Mouse (Mus musculus) liver, embryonic 15.5 days (tissue): ENCODE measurements around the gene Asl. TPM values are rescaled to one million over a fixed set of nuclear protein-coding genes. Genes with fewer than 3 reads are reported as not detected.

Experiments used
- ATAC-seq: fragments of 200-750 bp; cut with Nextera tagmentation; 2 replicates; pipeline ENCODE4 v1.8.0; 2017; ENCODE audit warnings: moderate number of reproducible peaks, mild to moderate bottlenecking, moderate library complexity; ENCODE audit not compliant: insufficient read depth
- H3K27ac ChIP-seq: fragments of 300-500 bp; sonication (generic); replicated peaks from 2 replicates; pipeline ENCODE4 v1.5.1; 2015; ENCODE audit warnings: mild to moderate bottlenecking, inconsistent platforms
- H3K27me3 ChIP-seq: fragments of 300-500 bp; sonication (generic); 2 replicates; pipeline ENCODE4 v1.6.1; 2015; ENCODE audit warnings: mild to moderate bottlenecking, inconsistent platforms
- H3K36me3 ChIP-seq: fragments of 300-500 bp; sonication (generic); replicated peaks from 2 replicates; pipeline ENCODE4 v1.6.1; 2015; ENCODE audit warnings: moderate library complexity, mild to moderate bottlenecking, inconsistent platforms
- H3K4me1 ChIP-seq: fragments of 300-500 bp; sonication (generic); replicated peaks from 2 replicates; pipeline ENCODE4 v1.6.1; 2015; ENCODE audit warnings: inconsistent platforms
- H3K4me2 ChIP-seq: fragments of 300-500 bp; sonication (generic); 2 replicates; pipeline ENCODE4 v1.6.1; 2015; ENCODE audit warnings: moderate library complexity, mild to moderate bottlenecking, inconsistent platforms
- H3K4me3 ChIP-seq: fragments of 300-500 bp; sonication (generic); replicated peaks from 2 replicates; pipeline ENCODE4 v1.5.1; 2015; ENCODE audit warnings: mild to moderate bottlenecking, inconsistent platforms
- H3K9ac ChIP-seq: fragments of 300-500 bp; sonication (generic); 2 replicates; pipeline ENCODE4 v1.6.1; 2015; ENCODE audit warnings: moderate library complexity, mild to moderate bottlenecking, inconsistent platforms
- H3K9me3 ChIP-seq: fragments of 300-500 bp; sonication (generic); replicated peaks from 2 replicates; pipeline ENCODE4 v1.6.1; 2016; ENCODE audit warnings: inconsistent platforms
- WGBS: fragments of 180-500 bp; shearing (Covaris S2); methylation state at CpG from one replicate; pipeline ENCODE4 v1.1.7; 2015; ENCODE audit warnings: mixed read lengths; ENCODE audit not compliant: insufficient replicate concordance; 5-methylcytosine and 5-hydroxymethylcytosine counted together
- polyA plus RNA-seq: library from polyadenylated mRNA; unstranded; fragments of >200 nt; fragmentation: Nextera tagmentation; extraction: Ambion mirVana; gene quantifications from 2 replicates; pipeline ENCODE4 v1.2.1, GENCODE M21; 2015

The Asl gene
- polyA plus RNA-seq, 1 experiment from 2014 or later = 53.1 TPM

GRCm38 (mm10) chr5:129978608-129979007 is 50.4 kb downstream of the Asl start:
- Histone ChIP-seq H3K27me3 (no peaks in the 10 kb centered on the region), H3K9ac (no peak overlapping the region), H3K27ac (peak overlapping the region; percentile 91), H3K4me1 (peaks cover 78% of the 10 kb centered on the region), H3K4me2 (peak overlapping the region; percentile 21; the same call in 1 of the 2 replicates), H3K36me3 (peaks cover 32% of the 10 kb centered on the region), H3K4me3 (no peak overlapping the region), H3K9me3 (no peaks in the 10 kb centered on the region)
- WGBS = 54% methylated on average over 5 of the region's 5 CpGs
- peak; percentile 37; the same call in 1 of the 2 replicates for ATAC-seq

GRCm38 (mm10) chr5:129977768-129978167 is 51.3 kb downstream of the Asl start:
- 47% methylated on average over 4 of the region's 4 CpGs for WGBS
- peak overlapping the region; percentile 91 for H3K27ac ChIP-seq
- peaks cover 29% of the 10 kb centered on the region for H3K36me3 ChIP-seq
- peak overlapping the region; percentile 48 for H3K4me2 ChIP-seq
- H3K4me3 ChIP-seq = peak overlapping the region; percentile 13; the same call in 1 of the 2 replicates
- no peaks in the 10 kb centered on the region for H3K9me3 ChIP-seq
- peak; percentile 48 for ATAC-seq
- H3K4me1 ChIP-seq = peaks cover 85% of the 10 kb centered on the region
- peak overlapping the region; percentile 32; the same call in 1 of the 2 replicates for H3K9ac ChIP-seq
- H3K27me3 ChIP-seq = no peaks in the 10 kb centered on the region

- ATAC-seq = peak; percentile 87
- Histone ChIP-seq H3K4me3 (no peak overlapping the region), H3K4me2 (peak overlapping the region; percentile 55)
Measured at GRCm38 (mm10) chr5:129974866-129975311, 54.2 kb downstream of the Asl start.

GRCm38 (mm10) chr5:129974354-129974753 is 54.7 kb downstream of the Asl start:
- no peaks in the 10 kb centered on the region for H3K9me3 ChIP-seq
- H3K27me3 ChIP-seq = no peaks in the 10 kb centered on the region
- peak overlapping the region; percentile 55 for H3K4me2 ChIP-seq
- no peak overlapping the region for H3K4me3 ChIP-seq
- H3K27ac ChIP-seq = peak overlapping the region; percentile 97
- peak overlapping the region; percentile 28 for H3K9ac ChIP-seq
- peaks cover 73% of the 10 kb centered on the region for H3K4me1 ChIP-seq
- peak; percentile 19; the same call in 1 of the 2 replicates for ATAC-seq
- 38% methylated on average over 4 of the region's 4 CpGs for WGBS
- H3K36me3 ChIP-seq = peaks cover 30% of the 10 kb centered on the region

More at GRCm38 (mm10) chr5:129974866-129975311, 54.2 kb downstream of the Asl start:
- Histone ChIP-seq H3K36me3 (peaks cover 30% of the 10 kb centered on the region), H3K27ac (peak overlapping the region; percentile 97), H3K27me3 (no peaks in the 10 kb centered on the region), H3K9me3 (no peaks in the 10 kb centered on the region), H3K4me1 (peaks cover 77% of the 10 kb centered on the region), H3K9ac (peak overlapping the region; percentile 39; the same call in 1 of the 2 replicates)
- 16% methylated on average over 4 of the region's 4 CpGs for WGBS

- H3K4me3 ChIP-seq = no peak overlapping the region
- H3K27me3 ChIP-seq = no peaks in the 10 kb centered on the region
- H3K9me3 ChIP-seq = no peaks in the 10 kb centered on the region
- H3K9ac ChIP-seq = no peak overlapping the region
- 74% methylated on average over 4 of the region's 4 CpGs for WGBS
- no peak overlapping the region for H3K4me2 ChIP-seq
- peaks cover 58% of the 10 kb centered on the region for H3K4me1 ChIP-seq
- no peak for ATAC-seq
- H3K36me3 ChIP-seq = peaks cover 30% of the 10 kb centered on the region
- peak overlapping the region; percentile 56 for H3K27ac ChIP-seq
Measured at GRCm38 (mm10) chr5:129971491-129971890, 57.6 kb downstream of the Asl start.

GRCm38 (mm10) chr5:129968417-129968816 is 60.6 kb downstream of the Asl start:
- WGBS = 74% methylated on average over 7 of the region's 7 CpGs
- Histone ChIP-seq H3K36me3 (peaks cover 18% of the 10 kb centered on the region), H3K27ac (peak overlapping the region; percentile 41; the same call in 1 of the 2 replicates), H3K4me1 (peaks cover 35% of the 10 kb centered on the region), H3K9me3 (no peaks in the 10 kb centered on the region), H3K4me3 (no peak overlapping the region), H3K4me2 (no peak overlapping the region), H3K9ac (no peak overlapping the region), H3K27me3 (no peaks in the 10 kb centered on the region)
- no peak for ATAC-seq

GRCm38 (mm10) chr5:129966448-129966847 is 62.6 kb downstream of the Asl start:
- ATAC-seq = no peak
- H3K27me3 ChIP-seq = no peaks in the 10 kb centered on the region
- H3K9ac ChIP-seq = no peak overlapping the region
- no peaks in the 10 kb centered on the region for H3K9me3 ChIP-seq
- H3K4me2 ChIP-seq = no peak overlapping the region
- H3K36me3 ChIP-seq = peaks cover 2% of the 10 kb centered on the region
- peaks cover 25% of the 10 kb centered on the region for H3K4me1 ChIP-seq
- H3K27ac ChIP-seq = no peak overlapping the region
- H3K4me3 ChIP-seq = no peak overlapping the region
- WGBS = 81% methylated on average over 3 of the region's 3 CpGs

GRCm38 (mm10) chr5:129963224-129963623 is 65.8 kb downstream of the Asl start:
- ATAC-seq = no peak
- Histone ChIP-seq H3K9ac (no peak overlapping the region), H3K9me3 (no peaks in the 10 kb centered on the region), H3K4me3 (no peak overlapping the region), H3K27me3 (no peaks in the 10 kb centered on the region), H3K27ac (0 out of 2 replicates have a peak overlapping the region, but pooled peaks have one; percentile 8), H3K4me1 (peaks cover 15% of the 10 kb centered on the region; the same call in 1 of the 2 replicates), H3K36me3 (peaks cover 16% of the 10 kb centered on the region), H3K4me2 (no peak overlapping the region)
- 82% methylated on average over 4 of the region's 4 CpGs for WGBS

Other genes with a start within 250 kb of the Asl start
- 84.1 and 86.5 TPM in 2 replicates for gene Psph, start 241.8 kb downstream of the Asl start, polyA plus RNA-seq
- gene Sumf2, start 182.3 kb downstream of the Asl start, polyA plus RNA-seq = 17.6 and 18.5 TPM in 2 replicates
- 519 and 524 TPM in 2 replicates for gene Chchd2, start 141.8 kb downstream of the Asl start, polyA plus RNA-seq
- gene Zbed5, start 133.5 kb downstream of the Asl start, polyA plus RNA-seq = 0.62 and 0.69 TPM in 2 replicates
- gene Phkg1, start 130.7 kb downstream of the Asl start, polyA plus RNA-seq = 0.10 and 0.20 TPM in 2 replicates
- gene Nupr1l, start 120.7 kb downstream of the Asl start, polyA plus RNA-seq = 0.29 and 0.67 TPM in 2 replicates
- 18.4 and 21.7 TPM in 2 replicates for gene Vkorc1l1, start 87.3 kb downstream of the Asl start, polyA plus RNA-seq
- gene Gusb, start 26.2 kb downstream of the Asl start, polyA plus RNA-seq = 32.5 and 34.1 TPM in 2 replicates
- gene Crcp, start within 50 bp of the Asl start, polyA plus RNA-seq = 23.1 and 24.0 TPM in 2 replicates
- 22.6 and 23.0 TPM in 2 replicates for gene Tpst1, start 44.1 kb upstream of the Asl start, polyA plus RNA-seq
- 6.0 and 6.6 TPM in 2 replicates for gene Kctd7, start 115.6 kb upstream of the Asl start, polyA plus RNA-seq
- gene Rabgef1, start 142.6 kb upstream of the Asl start, polyA plus RNA-seq = 22.7 and 25.2 TPM in 2 replicates
- 22.7 and 26.2 TPM in 2 replicates for gene Tmem248, start 187.8 kb upstream of the Asl start, polyA plus RNA-seq
- 42.5 and 46.6 TPM in 2 replicates for gene Sbds, start 226.3 kb upstream of the Asl start, polyA plus RNA-seq
- gene Tyw1, start 226.4 kb upstream of the Asl start, polyA plus RNA-seq = 10.9 and 11.2 TPM in 2 replicates